Mouse (Mus musculus) liver, postnatal 0 days (tissue): ENCODE measurements around the gene Eng.

Experiments
- CTCF ChIP-seq: sonication (generic); IDR thresholded peaks from 2 replicates; pipeline ENCODE4 v1.5.1; 2016; ENCODE audit warnings: antibody characterized with exemption, low read depth
- EP300 ChIP-seq: IDR thresholded peaks from 2 replicates; pipeline ENCODE4 v1.6.1; 2016; ENCODE audit warnings: antibody characterized with exemption, low read depth, mild to moderate bottlenecking

GRCm38 (mm10) chr2:32683701-32684100, 37.3 kb downstream of the Eng start:
- no peak for TF ChIP-seq CTCF
- TF ChIP-seq EP300 = no peak
